Mouse (Mus musculus): Measurements from ENCODE around the gene Lhfpl2.
"Not testable (repeated sequence)": the region's sequence is repeated elsewhere in the genome, so short reads cannot be mapped to it uniquely, and the experiment has no call there.

The Lhfpl2 gene

GRCm38 (mm10) chr13:94057563-94058560 is at the start of gene Lhfpl2:
Lhfpl2 (plus strand) TSS chr13:94057796.
- no peak for DNase-seq (ENCODE audit: low spot score)

GRCm38 (mm10) chr13:94011996-94012575 is 45.5 kb upstream of the Lhfpl2 start:
- no peak for DNase-seq (ENCODE audit: low spot score)

DNA sequence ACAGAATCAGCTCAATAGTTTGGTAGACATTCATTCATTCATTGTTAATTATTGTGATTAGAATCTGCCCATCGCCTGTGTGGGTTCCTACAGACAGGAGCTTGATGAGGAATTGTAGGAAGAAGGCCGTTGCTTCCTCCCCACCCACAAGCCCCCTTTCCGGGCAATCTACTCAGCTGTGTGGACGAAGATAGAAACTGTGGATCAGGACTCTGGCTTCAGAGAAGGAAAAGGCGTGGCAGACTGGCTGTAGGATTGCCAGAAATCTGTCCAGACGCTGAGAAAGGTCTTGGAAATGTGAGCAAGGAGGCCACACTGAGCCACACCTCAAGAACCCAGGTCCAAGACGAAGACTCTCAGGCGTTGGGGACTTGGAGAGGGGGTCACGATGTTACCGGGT is 43.6 kb upstream of the Lhfpl2 start:
- DNase-seq (ENCODE audit: low spot score), result no peak

- DNase-seq (ENCODE audit: low spot score), result not testable (repeated sequence)
Observed at GRCm38 (mm10) chr13:94024575-94024974, 33.0 kb upstream of the Lhfpl2 start.

DNA sequence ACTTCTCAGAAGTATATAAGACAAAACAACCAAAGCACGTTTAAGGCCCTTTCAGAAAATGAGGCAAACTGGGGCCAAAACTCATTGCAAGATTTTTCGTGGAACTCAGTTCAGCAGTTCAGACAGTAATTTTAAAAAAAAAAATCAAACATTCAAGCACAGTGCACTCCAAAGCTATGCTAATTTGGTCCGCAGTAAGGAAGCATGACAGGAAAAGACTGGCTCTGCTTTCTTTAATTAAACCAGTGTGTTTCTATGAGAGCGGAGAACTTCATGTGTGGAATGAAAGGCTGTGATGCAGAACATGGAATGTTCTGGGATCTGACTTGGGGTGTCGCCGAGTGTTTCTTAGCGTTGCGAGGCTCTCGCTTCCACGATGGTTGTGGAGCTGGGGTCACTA is 28.4 kb upstream of the Lhfpl2 start:
- no peak for DNase-seq (ENCODE audit: low spot score)

DNA sequence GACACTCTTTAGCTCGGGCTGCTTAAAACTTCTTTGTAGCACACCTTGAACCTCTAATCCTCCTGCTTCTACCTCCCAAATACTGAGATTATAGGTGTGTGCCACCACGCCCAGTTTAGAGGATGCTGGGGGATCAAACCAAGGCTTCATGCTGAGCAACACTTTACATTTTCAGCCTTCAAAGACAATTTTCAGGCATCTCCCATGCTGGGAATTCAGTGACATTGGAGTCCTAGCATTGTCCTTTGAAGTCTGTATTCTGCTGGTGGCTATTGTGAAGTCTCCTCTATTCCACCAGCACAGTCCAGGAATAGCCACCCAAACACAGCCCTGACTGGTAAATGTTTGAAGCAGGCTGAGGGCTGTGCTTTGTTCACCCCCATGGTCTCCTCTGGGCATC is 27.0 kb upstream of the Lhfpl2 start:
- no peak for DNase-seq (ENCODE audit: low spot score)

DNA sequence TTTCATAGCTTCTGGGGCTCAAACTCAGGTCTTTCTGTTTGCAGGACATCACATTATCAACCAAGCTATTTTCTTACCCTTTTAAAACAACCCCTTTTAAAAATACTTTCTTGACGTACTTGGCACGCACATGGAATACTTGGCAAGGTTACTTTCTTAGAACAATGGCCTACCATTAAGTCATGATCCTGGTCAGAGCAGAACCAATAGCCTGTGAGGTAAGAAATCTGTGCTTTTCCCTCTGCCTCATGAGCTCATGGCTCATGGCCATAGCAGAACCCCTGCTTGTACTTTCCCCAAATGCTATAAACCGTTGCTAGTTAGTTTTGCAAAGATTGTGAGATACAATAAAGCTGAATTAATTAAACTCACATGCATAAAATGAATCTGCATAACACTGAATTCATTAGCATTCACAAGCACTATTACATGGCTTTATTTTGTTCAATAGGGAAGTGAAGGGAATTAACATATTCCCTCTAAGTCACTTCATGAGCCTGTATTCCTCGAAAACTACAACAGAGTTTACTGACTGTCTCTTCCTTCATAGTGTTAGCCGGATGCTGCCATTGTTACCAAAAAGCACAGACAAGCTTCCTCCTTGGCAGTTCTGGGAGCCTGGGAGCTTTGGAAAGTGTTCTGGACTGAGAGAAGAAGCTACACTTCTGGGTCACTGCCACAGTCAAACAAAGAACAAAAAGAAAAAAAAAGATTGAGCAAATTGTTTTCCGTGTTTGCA is 20.1 kb upstream of the Lhfpl2 start:
- no peak for DNase-seq (ENCODE audit: low spot score)

DNA sequence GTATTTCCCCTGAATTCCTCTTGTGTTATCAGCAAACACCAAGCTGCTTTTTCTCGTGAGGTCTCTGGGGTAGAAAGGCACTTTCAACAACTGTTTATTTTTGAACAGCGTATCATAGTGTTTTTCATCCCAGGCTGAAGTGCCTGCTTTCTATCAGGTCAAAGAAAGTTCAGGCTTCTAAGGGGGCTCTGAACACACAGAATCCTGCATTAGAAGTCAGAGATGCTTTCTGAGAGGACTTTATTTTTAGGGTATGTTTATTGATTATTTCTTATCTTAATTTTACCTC is 19.6 kb upstream of the Lhfpl2 start:
- DNase-seq (ENCODE audit: low spot score), result no peak

GRCm38 (mm10) chr13:94050036-94050435 is 7.6 kb upstream of the Lhfpl2 start:
- DNase-seq (ENCODE audit: low spot score), result no peak

GRCm38 (mm10) chr13:94050782-94051181 is 6.8 kb upstream of the Lhfpl2 start:
- no peak for DNase-seq (ENCODE audit: low spot score)

DNA sequence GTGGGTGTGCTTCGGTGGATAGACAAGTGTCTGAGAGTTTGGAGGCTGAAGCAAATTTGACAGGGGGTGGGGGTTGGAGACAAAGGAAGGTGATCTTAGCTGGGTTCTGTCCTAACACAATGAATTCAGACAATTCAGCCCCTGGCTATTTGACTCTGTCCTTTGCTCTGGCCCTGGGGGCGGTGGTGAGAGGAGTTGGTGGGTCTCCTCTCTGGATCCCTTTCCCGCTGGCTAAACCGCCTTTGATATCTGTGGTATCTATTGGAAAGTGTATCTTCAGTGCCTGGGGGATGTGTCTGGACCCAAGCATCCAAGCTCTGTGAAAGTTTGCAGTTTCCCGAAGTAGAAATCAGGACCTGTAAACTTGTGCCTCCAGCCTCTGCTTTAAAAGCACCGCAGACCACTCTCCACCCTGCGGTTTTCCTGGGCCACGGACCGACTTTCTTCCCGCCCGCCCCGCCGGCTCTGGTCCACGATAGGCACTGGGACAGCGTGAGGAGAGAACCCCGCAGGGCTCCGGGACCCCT is 497 bp upstream of the Lhfpl2 start:
- no peak for DNase-seq (ENCODE audit: low spot score)

DNA sequence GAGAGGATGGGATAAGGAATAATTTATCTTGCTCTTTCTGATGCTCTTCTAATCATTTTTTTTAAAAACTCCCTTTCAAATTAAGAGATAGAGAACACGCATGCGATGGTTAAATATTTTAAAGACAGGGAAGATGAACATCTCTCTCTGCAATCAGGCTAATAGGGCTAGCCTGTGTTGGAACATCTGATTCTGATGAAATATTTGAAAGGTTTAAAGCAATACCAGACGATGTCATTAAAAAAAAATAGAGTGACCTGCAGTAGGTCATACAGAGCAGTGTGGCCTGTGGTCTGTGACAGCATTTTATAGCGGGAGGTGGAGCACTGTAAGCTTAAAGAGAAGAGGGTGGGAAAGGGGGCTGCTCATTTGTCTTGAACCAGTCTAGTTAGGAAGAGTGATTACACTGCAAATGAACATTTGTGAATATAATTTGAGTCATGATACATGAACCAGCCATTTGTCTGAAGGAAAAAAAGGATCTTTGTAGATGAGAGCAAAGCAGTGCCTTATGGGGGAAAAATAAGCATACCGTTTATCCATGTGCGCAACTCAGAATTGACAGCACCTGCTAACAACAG is 1.1 kb downstream of the Lhfpl2 start:
- no peak for DNase-seq (ENCODE audit: low spot score)

DNA sequence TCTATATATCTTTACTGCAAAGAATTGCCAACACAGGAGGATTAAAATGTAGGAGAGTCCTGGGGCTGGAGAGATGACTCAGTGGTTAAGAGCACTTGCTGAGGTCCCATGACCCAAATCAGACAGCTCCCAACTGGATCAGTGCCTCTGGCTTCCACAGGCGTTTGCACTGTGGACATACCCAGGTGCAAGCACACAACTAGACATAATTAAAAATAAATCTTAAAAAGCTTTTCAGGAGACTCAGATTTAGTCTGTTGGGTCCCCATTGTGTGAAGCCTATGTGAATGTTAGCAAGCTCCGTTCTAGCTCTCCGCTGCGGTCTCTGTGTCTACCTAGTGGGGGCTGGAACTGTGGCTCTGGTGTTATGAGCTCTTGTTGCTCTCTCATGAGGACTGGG is 1.8 kb downstream of the Lhfpl2 start:
- DNase-seq (ENCODE audit: low spot score), result no peak

DNA sequence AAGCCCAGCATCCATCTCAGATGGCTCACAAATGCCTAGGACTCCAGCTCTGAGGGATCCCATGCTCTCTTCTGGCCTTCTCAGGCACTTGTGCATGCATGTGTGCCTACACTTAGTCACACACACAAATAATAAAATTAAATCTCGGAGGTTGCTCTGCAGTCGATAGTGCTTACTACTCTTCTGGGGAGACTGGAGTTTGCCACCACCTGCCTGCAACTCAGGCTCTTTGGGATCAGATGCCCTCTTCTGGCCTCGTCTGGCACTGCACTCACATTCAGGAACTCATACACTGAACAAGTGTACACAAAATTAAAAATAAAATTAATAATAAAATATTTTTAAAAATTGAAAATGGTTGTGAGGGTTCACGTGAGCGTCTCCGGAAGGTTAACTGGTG is 2.2 kb downstream of the Lhfpl2 start:
- DNase-seq (ENCODE audit: low spot score), result no peak

GRCm38 (mm10) chr13:94060461-94060860 is 2.9 kb downstream of the Lhfpl2 start:
- DNase-seq (ENCODE audit: low spot score), result no peak

DNA sequence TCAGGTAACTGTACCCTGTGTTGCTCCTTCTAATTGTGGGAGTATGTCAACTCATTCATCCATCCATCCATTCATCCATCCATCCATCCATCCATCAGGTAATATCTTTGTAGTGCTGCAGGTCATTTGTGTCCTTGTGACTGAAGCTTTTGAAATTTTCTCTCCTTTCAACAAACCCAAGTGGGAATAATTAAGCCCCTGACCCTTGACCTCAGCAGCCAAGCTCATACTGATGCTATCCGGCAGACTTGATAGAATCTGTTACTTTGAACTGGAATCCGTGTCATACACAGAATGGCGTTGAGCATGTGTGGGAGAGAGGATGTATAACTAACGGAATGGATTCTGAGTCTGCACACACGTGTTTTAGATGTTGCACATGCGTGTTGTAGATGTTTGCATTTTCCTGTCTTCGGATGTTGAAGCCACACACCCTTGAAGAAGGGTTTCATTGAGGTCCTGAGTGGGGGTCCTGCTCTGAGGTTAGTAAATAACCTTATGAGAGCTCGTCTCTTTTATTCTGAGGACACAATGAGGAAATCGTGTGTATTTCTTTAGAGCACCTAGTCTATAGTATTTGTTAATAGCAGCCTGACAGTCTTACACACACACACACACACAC is 3.8 kb downstream of the Lhfpl2 start:
- no peak for DNase-seq (ENCODE audit: low spot score)

GRCm38 (mm10) chr13:94062349-94063111 is 4.9 kb downstream of the Lhfpl2 start:
- DNase-seq (ENCODE audit: low spot score), result no peak

GRCm38 (mm10) chr13:94063156-94063555 is 5.6 kb downstream of the Lhfpl2 start:
- no peak for DNase-seq (ENCODE audit: low spot score)

DNA sequence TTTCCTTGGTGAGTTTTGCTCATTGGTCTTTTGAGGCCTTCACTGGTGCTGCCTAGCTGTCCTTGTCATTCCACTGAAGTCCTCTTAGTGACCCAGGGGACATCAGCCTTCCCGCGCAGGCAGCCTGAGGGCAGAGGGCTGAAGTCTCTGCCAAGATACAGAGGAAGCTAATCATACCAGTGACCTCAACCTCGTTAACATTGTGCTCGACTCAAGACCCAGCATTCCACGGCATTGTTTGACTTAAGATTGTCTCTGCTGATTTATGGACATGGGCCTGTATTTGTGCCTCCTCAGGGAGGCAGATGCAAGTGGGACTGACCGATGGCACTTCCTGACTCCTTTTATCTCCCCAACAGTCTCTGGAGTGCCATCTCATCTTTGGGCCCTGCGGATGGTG is 7.0 kb downstream of the Lhfpl2 start:
- no peak for DNase-seq (ENCODE audit: low spot score)

- DNase-seq (ENCODE audit: low spot score), result no peak
Observed at GRCm38 (mm10) chr13:94065276-94066050, 7.9 kb downstream of the Lhfpl2 start.

All from c-Kit-positive CD71-positive TER-119-positive erythroid progenitor cells, embryonic 14.5 days (primary cell).